Mouse (Mus musculus) cortical plate, adult 2 months (tissue): ENCODE measurements around the gene Dcbld2.

ENCODE experiments used
- CTCF ChIP-seq: fragments of 200-500 bp; IDR thresholded peaks from 2 replicates; pipeline ENCODE4 v1.5.1; 2011; ENCODE audit warnings: mild to moderate bottlenecking, control low read depth, low read length; ENCODE audit not compliant: insufficient read depth; ENCODE audit errors: extremely low read depth
- POLR2A ChIP-seq: fragments of 200-500 bp; IDR thresholded peaks from 2 replicates; pipeline ENCODE4 v1.6.1; 2011; ENCODE audit warnings: mild to moderate bottlenecking, low read length, control low read depth; ENCODE audit not compliant: insufficient read depth; ENCODE audit errors: extremely low read depth

GRCm38 (mm10) chr16:58516161-58516560, 107.9 kb downstream of the Dcbld2 start:
- TF ChIP-seq POLR2A (no peak), CTCF (no peak)
